Mouse (Mus musculus): ENCODE data around the gene Ulbp1.
"Not testable (repeated sequence)": the region's sequence is repeated elsewhere in the genome, so short reads cannot be mapped to it uniquely, and the experiment has no call there.

DNA sequence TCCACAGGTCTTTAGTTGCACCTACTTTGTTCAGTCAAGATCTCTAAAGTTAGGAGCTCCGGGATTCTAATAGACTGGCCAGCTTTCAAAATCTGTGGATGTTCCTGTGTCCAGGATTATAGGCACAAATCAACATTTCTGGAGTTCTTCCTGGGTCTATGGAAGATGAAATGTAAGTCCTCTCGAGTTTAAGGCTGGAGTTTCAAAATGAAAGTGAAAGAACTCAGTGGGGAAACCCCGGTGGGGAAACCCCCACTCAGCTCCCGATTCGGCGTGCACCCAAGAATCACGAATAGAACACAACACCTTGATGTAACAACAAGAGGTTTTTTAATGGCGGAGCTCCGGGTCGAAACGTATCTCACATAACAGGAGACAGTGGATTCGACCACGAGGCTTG is 787 bp upstream of the Ulbp1 start:
- not testable (repeated sequence) for TF ChIP-seq GATA1 (IDR thresholded peaks at IDR 0.05; ENCODE audit: borderline replicate concordance, low read length); CTCF (IDR thresholded peaks at IDR 0.05; ENCODE audit: low read depth, low read length); TAL1 (conservative IDR thresholded peaks at IDR 0.05; ENCODE audit: low read depth, low read length); POLR2AphosphoS5 (IDR thresholded peaks at IDR 0.05; ENCODE audit: insufficient replicate concordance, low read depth, low read length); GATA2 (IDR thresholded peaks at IDR 0.05; ENCODE audit: borderline replicate concordance, low read depth, low read length)

Measured in G1E (cell line).